Mouse (Mus musculus) erythroblast, adult 5-6 weeks (primary cell): ENCODE measurements around the gene Slc25a31. TPM values are rescaled to one million over a fixed set of nuclear protein-coding genes. Genes with fewer than 3 reads are reported as not detected.

Experiments
- ATAC-seq: replicated peaks from 2 replicates; pipeline ENCODE4 v1.8.0; 2016; ENCODE audit warnings: moderate number of reproducible peaks, mild to moderate bottlenecking, moderate TSS enrichment, inconsistent platforms; ENCODE audit not compliant: poor library complexity, low FRiP score, severe bottlenecking
- total RNA-seq, 2 experiments: library from RNA; stranded (forward) in 1 of 2; stranded (reverse) in 1 of 2; fragments of 150-400 nt in 1 of 2; fragments of 200-764, 138-1000 nt in 1 of 2; gene quantifications; 2 replicates each; pipeline versions ENCODE4 v1.2.3 to v1.2.4; 2015 to 2017; ENCODE audit warnings: low replicate concordance in 2 of 2

Slc25a31 gene
- not detected in 2 replicates for total RNA-seq (2015; ENCODE audit: low replicate concordance)
- total RNA-seq (2017; ENCODE audit: low replicate concordance): not detected in 2 replicates

DNA sequence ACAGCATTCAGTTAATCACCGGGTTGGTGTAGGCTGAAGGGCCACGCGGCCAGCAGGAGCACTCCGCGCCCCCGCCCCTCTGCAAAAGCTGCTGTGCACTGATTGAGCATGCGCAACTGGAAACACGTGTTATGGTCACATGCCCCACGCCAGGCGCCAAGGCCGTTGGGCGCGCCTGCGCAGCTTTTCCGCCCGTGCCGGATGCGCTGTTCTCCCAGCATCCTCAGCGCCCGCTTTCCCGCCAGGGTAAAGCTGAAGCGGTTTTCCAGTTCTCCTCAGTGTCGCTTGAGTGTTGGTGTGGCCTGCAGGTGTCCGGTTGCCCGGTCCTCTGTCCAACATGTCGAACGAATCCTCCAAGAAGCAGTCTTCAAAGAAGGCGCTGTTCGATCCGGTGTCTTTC is at the start of gene Slc25a31:
Gene Slc25a31, plus strand, starts transcription at position 201 of the 400 bp plus-strand sequence.
- no peak for ATAC-seq

GRCm38 (mm10) chr3:40660231-40660630 is 48.4 kb upstream of the Slc25a31 start:
- no peak for ATAC-seq

DNA sequence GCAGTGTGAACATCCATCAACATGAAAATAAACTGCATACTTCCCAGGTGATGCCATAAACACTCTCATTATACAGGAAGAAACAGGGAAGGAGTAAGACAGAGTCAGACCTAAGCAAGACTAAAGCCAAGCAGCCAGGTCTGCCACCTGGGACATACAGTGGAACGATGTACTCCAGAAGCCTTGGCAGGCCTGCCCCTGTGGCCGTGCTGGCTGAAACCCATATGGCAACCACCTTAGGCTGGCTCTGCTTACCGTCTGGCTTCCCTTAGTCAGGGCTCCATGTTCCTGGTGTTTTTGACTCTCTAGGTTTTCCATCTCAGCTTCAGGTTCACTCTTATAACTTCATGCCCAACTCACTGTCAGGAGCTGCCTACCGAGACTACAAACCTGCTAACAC is 42.5 kb upstream of the Slc25a31 start:
- no peak for ATAC-seq

DNA sequence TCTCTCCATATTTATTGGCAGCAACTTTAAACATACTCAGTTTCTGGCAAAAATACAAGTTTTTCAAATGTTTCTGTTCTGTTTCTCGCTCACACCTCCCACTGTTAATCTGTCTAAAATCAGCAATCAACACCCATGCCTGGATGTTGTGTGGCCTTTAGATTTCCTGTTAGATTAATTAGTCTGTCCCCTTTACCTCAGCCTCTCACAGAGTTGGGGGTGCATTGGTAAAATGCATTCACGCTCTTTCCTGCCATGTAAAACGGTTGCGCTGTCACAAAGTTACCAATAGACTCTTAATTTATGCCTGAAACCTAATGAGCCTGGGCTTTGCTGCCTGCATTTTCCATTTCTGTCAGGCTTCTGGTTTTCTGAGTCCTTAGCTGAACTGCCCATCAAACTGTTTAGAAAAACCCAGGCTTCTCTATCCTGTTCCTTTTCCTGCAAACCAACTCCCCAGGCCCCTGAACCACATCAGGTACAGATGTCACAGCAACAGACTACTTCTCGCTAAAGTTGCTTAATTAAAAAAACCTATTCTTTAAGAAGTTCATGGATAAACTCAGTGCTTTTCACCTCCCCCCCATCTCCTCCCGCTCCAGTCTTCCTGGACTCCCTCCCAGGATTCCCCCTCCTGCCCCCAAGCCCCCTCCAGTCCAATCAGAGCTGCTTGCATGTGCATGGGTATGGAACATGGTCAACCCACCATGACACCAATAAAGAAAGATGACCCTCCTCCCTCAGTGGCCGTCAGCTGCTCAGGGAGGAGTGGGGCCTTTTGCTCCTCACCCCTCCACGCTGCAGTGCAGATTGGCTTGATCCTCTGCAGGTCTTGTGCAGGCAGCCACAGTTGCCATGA is 41.6 kb upstream of the Slc25a31 start:
- no peak for ATAC-seq

DNA sequence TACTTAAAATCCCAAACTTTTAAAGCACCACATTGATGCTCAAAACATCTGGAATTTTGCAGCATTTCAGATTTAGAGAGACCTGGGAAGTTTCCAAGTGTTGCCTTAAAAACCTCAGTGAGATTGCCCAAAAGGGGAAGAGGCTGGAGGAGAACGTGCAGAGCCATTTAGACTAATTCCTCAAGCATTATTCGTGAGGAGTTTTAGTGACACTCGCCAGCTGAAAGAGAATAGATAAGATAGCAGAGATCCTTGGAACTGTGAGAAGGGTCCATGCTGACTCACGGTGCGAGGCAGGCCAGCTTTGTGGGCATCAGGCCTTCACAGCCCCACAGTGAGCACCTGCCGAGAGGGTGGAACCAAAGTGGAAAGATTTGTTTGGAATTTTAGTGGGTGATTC is 39.8 kb upstream of the Slc25a31 start:
- no peak for ATAC-seq

- ATAC-seq: no peak
Observed at GRCm38 (mm10) chr3:40669395-40669794, 39.3 kb upstream of the Slc25a31 start.

GRCm38 (mm10) chr3:40673515-40673914 is 35.1 kb upstream of the Slc25a31 start:
- ATAC-seq: no peak

DNA sequence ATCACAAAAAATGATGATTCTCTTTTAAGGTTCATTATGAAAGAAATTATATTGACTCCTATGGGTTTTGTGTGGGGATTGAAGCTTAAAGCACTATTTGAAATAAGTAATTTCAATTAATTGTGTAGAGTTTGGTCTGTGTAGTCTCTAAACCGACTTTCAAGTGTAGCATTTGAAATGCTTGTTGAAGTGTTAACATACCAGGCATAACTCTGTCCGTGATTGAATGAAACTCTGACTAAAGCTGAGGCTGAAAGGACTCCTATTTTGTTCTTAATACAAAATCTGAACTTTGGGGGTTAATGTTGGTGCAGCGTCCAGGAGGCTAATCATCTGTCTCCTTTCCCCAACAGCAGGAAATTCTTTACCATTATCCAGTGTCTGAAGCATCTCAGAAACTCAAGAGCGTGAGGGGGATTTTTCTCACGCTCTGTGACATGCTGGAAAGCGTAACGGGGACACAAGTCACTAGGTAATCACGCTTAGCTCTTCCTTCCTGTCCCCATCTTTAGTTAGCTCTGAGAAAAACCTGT is 33.7 kb upstream of the Slc25a31 start:
- no peak for ATAC-seq

DNA sequence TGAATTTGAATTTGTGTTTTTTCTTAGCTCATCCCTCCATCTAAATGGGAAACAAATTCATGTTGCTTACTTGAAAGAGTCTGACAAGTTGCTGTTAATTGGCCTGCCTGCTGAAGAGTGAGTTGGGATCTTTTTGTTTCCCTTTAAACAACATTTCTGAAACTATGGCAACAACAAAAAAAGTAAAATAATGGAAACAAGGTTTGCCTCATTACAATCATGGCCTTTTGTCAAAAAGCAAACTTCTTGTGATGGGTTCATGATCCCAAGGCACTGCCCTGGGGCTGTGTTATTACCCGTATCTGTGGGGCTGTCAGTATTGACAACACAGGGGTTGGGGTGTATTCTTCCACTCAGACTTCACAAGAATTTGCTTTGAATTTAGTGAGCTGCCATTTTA is 29.8 kb upstream of the Slc25a31 start:
- no peak for ATAC-seq

- no peak for ATAC-seq
Observed at GRCm38 (mm10) chr3:40682404-40682803, 26.3 kb upstream of the Slc25a31 start.

DNA sequence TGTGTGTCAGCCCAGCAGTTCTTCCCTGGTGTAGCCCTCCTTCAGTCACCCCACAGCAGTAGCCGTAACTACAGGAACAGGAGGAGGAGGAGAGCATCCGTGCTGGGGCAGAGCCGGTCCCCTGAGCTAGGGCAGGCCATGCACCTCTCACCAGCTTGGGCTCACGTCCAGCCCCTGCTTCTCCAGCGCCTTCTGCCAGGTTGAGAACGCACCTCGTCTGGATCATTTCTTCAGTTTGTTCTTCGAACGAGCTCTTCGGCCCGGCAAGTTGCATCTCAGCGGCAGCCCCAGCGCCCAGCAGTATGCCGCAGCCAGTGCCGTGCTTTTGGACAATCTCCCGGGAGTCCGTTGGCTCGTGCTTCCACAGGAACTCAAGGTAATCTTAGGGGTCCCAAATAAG is 25.5 kb upstream of the Slc25a31 start:
- ATAC-seq: no peak

- ATAC-seq: no peak
Observed at GRCm38 (mm10) chr3:40685855-40686515, 22.7 kb upstream of the Slc25a31 start.

- no peak for ATAC-seq
Observed at GRCm38 (mm10) chr3:40686836-40687235, 21.8 kb upstream of the Slc25a31 start.

DNA sequence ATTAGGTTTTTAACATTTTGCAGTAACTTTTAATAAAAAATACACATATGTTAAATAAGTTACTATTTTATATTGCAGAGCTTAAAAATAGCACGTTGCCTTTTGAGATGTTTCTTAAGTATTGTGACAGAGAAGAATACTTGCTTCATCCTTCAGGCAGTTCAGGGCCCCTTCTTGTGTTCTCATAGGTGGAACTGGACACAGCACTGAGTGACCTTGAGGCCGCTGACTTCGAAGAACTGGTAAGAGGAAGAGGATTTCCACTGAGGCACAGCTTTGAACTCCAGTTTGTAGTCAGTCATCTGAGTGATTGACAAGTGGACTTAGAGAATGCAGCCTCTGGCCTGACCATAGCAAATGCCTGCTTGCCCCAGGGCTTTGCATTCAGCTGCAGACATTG is 21.1 kb upstream of the Slc25a31 start:
- no peak for ATAC-seq

GRCm38 (mm10) chr3:40691566-40691965 is 17.1 kb upstream of the Slc25a31 start:
- ATAC-seq: no peak

GRCm38 (mm10) chr3:40693435-40693834 is 15.2 kb upstream of the Slc25a31 start:
- ATAC-seq: no peak

- ATAC-seq: no peak
Observed at GRCm38 (mm10) chr3:40693960-40694359, 14.7 kb upstream of the Slc25a31 start.

DNA sequence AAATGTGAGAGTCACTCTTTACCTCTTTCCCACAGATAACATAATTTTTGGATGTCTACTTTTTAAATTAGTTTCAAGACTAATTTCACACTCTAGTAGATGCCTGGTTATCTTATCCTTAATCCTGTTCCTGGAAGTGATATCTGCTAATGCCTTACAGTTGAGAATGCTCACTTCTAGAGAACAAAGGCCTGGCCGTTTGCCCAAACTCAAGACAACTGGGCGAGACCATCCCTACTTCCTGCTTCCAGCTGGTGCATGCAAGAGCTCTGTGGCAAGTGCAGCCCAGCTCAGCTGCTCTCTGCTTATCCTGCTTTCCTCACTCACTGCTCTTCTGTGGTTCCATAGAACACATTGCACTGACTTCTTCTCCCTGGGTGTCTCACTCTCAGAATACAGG is 14.2 kb upstream of the Slc25a31 start:
- no peak for ATAC-seq

DNA sequence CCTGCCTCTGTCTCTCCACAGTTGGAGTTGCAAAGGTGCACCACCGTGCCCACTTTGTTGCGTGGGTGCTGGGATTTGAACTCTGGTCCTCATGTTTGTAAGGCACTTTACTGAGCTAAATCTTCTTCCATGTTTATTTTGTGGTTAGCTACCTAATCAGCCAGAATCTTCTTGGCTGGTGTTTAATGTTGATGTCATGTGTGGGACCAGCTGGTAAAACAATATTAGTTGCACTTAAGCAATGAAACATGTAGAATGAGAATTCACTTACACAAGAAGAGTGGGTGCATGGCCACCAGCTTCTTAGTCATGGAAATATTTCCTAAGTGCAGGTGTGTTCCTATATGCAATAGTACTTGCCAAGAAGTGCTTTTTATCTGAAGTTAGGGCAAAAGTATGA is 13.5 kb upstream of the Slc25a31 start:
- no peak for ATAC-seq

GRCm38 (mm10) chr3:40698834-40699233 is 9.8 kb upstream of the Slc25a31 start:
- no peak for ATAC-seq
